Mouse (Mus musculus) heart, postnatal 36 days (tissue): Measurements from ENCODE around the gene Pim1. TPM values are rescaled to one million over a fixed set of nuclear protein-coding genes. Genes with fewer than 3 reads are reported as not detected.
A peak's percentile ranks its signal among the peaks of the same experiment; 100 is the strongest.
"Not testable (repeated sequence)": the region's sequence is repeated elsewhere in the genome, so short reads cannot be mapped to it uniquely, and the experiment has no call there.

Experiments used
- DNase-seq, 2 experiments: peaks; one replicate each; pipeline ENCODE4 v3.0.0; 2021 to 2022
- intact Hi-C: fragments of 180-260 bp; cut with DNase I; formaldehyde crosslinking; loops from one replicate; pipeline ENCODE4 v1.15.1; 2025
- total RNA-seq, 2 experiments: library from RNA; stranded (reverse); gene quantifications; 2 replicates each; pipeline ENCODE4 v1.2.3; 2021

Pim1 gene
- total RNA-seq, 2 experiments from 2014 or later: 22.3 to 36.3 TPM

DNA sequence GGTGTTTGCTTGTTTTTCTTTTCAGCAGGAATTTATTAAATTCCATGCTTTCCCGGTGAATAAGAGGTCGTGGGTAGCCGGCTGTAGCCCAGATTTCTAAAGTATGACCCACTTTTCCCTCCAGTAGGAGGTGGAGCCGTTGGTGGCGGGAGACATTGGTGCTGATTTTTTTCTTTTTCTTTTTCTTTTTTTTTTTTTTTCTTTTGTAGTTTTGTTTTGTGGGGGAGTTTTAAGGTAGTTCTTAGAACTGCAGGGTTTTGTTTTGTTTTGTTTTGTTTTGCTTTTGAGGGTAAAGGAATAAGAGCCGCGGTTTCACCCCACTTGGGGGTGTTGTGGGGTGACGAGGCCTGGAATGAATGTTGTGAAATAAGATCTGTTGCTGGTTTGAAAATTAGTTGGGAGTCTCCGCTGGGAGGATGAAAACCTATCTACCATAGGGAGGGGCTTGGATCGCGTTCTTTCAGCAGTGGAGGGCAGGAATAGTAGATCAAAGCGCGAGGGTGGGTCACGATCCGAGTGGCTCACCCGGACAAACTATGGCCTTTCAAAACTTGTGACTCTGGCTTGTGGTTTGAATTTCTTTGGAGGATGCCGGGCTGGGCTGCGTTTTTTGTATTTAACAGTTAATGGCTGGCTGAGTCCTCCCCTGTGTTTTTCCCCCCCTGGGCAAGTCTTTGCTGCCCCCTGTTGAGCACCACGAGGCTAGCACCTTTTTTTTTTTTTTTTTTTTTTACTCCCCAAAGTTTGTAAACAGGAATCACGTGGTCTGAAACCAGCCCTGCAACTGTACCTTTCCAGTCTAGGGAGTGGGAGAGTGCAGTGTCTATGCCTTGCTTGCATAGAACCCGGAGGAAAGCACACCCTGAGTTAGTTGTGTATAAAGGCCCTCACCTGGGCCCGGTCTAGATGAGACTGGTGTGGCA is 2.0 kb downstream of the Pim1 start:
- peak; percentile 69 to 85 for DNase-seq
- intact Hi-C loops: loop anchor here (1.0 to 5.0 kb wide), 4 partner anchors 22 to 225 kb away; partner anchors contain the start of gene BC004004

DNA sequence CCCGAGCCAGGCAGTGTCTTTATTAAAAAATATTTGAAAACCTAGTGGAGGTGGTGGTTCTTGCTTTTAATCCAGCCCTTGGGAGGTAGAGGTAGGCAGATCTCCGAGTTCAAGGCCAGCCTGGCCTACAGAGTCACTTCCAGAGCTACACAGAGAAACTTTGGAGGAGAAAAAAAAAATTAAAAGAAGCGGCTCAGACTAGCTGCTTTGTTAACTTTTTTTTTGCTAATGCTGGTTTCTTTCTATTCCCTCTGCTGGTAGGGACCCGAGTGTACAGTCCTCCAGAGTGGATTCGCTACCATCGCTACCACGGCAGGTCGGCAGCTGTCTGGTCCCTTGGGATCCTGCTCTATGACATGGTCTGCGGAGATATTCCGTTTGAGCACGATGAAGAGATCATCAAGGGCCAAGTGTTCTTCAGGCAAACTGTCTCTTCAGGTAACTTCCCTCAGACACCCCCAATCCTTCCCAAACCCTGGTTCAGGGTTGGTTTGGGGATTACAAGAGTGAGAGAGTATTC is 3.0 kb downstream of the Pim1 start:
- no peak for DNase-seq
- intact Hi-C loops: loop anchor here (2.0 to 5.0 kb wide), 2 partner anchors 57 to 226 kb away; partner anchors contain the start of gene BC004004

DNA sequence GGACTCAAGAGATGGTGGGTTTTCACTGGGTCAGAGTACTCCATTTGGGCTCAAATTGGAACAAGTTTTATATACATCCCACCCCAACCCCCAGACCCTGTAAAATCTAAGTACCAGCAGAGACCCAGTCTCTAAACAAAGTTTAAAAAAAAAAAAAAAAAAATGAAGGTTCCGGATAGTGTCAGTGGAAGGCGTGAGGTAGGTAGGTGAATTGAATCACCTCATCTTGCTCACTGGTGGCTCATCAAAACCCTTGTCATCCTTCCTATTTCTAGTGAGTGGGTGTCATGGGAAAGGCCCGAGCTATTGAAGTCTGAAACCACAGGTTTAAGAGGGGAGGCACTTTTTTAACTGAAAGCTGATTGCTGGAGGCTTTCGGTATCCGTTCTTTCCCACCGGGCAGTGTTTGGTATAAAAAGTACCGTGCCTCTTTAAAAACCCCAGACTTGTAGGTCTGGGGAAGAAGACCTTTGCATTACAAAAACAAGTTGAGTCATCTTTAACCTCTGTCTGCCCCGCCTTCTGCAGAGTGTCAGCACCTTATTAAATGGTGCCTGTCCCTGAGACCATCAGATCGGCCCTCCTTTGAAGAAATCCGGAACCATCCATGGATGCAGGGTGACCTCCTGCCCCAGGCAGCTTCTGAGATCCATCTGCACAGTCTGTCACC is 3.6 kb downstream of the Pim1 start:
- DNase-seq: no peak
- intact Hi-C loops: loop anchor here (5.0 kb wide), 1 partner anchor 227 kb away; the partner anchor contains the start of gene BC004004

DNA sequence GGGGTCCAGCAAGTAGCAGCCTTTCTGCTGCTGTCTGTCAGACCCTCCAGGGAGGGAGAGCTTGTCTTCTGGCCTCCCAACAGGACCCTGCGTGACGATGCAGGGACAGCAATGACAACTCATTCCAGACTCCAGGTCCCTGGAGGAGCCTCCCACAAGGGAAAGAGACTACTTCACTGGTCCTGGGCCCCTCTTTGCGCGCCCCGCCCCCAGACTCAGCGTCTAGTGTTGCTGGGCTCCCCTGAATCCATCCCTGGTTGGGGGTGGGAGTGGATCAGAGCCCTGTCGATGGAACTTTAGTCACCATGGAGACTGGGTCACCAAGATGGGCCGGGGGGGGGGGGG is 4.2 kb downstream of the Pim1 start:
- intact Hi-C loops: loop anchor here (5.0 kb wide), 1 partner anchor 227 kb away; the partner anchor contains the start of gene BC004004
- DNase-seq: no peak

DNA sequence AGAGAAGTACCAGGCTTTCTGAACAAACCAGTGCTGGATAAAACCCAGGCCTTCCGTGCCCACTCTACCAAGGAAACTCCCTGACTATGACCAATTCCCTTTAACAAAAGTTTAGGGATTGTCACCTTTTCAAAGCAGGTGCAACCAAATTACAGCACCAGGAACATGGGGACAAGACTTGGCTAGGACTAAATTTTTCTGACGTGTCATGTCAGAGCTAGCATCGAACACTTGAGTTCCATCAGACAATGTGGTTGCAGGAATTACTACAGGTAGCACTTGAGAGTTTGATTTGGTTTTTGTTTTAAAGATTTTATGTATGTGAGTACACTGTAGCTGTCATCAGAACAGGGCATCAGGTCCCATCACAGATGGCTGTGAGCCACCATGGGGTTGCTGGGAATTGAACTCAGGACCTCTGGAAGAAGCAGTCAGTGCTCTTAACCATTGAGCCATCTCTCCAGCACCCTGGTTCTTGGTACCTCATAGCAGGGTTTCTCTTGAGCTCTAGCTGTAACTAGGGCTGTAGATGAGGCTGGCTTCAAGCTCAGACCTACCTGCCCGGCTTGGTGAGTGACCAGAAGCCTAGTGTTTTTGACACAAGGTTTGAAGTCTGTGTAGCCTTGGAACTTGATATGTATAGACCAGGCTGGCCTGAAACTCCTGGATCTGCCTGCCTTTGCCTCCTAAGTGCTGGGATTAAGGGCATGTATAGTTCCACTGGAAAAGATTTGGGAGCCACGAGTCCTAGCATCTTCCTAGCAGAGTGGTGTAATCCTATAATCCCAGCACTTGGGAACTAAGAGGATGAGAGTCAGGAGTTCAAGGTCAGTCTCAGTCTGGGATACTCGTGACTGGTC is 5.9 kb downstream of the Pim1 start:
- intact Hi-C loops: no loop called here
- DNase-seq: no peak

DNA sequence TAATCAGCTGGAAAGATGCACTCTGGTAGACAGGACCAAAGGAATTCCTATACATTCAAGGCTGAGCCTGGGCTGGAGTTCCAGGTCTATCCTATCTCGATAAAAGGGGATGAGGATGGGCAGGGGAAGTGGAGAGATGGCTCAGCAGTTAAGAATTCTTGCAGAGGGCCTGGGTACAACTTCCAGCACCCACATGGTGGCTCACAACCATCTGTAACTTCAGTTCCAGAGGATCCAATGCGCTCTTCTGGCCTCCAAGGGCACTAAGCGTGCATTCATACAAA is 6.5 kb downstream of the Pim1 start:
- no peak for DNase-seq
- intact Hi-C loops: no loop called here

DNA sequence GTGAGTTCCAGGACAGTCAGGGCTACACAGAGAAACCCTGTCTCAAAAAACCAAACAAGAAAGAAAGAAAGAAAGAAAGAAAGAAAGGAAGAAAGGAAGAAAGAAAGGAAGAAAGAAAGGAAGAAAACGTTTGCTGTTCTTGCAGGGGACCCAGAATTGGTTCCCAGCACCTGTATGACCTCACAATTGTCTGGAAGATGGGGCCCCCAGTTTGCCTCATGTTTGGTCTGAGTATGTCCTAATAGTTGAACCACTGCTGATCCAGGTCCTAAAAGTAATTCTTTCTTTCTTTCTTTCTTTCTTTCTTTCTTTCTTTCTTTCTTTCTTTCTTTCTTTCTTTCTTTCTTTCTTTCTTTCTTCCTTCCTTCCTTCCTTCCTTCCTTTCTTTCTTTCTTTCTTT is 6.9 kb downstream of the Pim1 start:
- DNase-seq, intact Hi-C loops: not testable (repeated sequence)

DNA sequence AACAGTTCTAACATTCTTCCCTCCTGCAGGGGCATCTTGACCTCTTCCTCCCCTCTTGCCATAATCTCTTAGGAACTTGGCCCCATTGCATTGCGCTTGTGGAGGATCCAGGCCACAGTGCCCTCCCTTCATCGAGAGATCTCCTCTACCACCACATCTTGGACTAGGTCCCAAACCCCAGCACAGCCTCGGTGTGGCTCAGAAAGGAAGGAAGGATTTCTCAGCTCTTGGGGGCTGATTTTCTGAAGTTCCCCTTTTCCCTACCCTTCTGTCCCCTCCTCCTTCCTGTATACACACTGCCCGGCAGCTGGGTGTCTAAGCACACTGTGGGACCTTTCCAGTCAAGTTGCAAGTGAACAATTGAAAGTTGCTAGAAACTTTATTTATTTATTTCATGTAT is 7.5 kb downstream of the Pim1 start:
- intact Hi-C loops: no loop called here
- DNase-seq: no peak

DNA sequence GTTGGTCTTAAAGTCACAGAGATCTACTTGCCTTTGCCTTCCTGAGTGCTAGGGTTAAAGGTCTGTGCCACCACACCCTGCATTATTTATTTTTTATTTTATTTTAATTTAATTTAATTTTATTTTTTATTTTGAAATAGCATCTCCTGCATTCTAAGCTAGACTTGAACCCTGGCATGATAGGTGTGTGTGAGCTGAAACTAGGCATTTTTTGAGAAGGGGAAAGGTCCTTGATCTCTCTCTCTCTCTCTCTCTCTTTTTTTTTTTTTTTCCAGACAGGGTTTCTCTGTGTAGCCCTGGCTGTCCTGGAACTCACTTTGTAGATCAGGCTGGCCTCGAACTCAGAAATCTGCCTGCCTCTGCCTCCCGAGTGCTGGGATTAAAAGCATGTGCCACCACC is 8.4 kb downstream of the Pim1 start:
- DNase-seq, intact Hi-C loops: not testable (repeated sequence)

DNA sequence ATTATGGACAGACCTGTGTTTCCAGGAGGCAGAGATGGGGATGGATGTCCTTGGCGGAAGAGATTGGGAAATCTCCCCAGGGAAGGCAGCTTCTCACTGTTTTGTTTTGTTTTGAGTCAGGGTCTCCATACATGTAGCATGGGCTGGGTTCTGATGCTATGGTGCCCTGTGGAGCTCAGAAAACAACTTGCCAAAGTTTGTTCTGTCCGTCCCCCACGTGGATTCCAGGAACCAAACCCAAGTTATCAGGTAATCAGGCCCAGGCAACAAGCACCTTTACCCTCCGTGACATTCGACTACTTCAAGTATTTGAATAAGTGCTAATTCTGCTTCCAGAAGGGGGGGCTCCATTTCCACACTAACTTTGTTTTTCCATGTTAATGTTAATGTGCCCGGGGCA is 9.0 kb downstream of the Pim1 start:
- intact Hi-C loops: no loop called here

DNA sequence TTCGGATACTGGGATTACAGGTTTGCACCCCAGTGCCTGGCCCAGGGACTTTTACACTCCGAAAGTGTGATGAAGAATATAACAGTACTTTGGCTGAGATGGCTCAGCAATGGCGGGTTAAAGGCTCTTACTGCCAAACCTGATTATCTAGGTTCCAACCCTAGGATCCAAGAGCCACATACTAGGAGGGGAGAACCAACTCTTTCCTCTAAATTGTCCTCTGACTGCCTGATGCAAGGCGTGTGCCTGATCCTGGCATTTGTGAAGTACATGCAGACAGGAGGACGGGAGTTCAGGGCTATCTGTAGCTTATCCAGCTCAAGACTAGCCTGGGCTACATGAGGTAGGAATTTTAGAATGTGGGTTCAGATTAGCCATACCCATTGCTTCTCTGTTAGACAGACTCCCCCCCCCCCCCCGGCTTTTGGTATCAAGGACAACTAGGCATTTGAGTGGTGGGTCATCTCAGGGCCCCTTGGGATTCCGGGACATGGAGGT is 9.7 kb downstream of the Pim1 start:
- no peak for DNase-seq
- intact Hi-C loops: no loop called here

More for the DNA sequence above, 9.0 kb downstream of the Pim1 start:
- DNase-seq: no peak

DNA sequence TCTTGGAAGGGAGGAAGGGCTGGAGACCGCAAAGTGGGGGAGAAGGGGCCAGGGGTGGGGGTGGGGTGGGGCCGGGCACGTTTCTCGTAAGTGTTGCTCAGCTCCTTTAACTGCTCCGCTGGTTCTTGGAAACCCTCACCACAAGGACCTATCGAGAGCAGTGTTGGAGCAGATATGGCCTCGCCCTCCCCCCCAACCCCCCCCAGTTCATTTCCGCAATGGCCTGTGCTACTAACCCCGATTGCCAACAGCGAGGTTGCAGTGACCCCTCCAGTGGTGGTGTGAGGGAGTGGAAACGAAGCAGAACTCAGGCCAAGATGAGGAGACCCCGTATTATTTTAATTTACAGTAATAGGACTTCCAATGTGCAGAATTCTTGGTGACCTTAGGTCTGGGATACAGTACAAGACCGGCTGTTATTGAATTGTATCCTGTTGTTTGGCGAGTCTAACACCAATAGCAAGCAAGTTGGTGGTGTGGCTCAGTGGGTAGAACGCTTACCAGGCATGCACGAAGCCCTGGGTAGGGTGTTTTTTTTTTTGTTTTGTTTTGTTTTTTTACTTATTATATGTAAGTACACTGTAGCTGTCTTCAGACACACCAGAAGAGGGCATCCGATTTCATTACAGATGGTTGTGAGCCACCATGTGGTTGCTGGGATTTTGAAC is 10.4 kb downstream of the Pim1 start:
- DNase-seq: no peak
- intact Hi-C loops: no loop called here

DNA sequence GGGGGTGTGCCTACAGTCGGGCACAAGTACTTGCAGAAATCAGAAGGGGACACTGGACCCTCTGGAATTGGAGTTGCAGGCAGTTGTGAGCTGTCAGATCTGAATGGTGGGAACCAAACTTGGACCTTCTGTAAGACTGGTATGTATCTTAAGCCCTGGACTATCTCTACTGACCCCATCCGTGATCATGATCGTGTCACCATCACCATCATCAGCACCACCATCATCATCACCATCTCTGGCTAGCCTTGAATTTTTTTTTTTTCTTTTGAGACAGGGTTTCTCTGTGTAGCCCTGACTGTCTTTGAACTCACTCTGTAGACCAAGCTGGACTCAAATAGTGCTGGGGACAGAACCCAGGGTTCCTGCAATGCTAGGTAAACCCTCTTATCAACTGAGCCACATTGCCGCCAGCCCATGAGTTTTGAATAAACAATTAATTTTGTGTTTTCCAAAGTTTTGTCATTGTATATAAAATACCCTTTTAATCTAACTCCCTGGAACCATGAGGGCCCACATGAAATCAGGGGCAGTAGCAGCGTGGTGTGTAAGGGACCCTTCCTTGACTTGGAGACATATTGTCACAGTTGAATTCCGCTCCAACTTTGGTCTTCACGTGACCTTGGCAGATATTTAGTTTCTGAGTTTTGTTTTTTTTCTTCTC is 11.6 kb downstream of the Pim1 start:
- intact Hi-C loops: no loop called here
- DNase-seq: no peak

DNA sequence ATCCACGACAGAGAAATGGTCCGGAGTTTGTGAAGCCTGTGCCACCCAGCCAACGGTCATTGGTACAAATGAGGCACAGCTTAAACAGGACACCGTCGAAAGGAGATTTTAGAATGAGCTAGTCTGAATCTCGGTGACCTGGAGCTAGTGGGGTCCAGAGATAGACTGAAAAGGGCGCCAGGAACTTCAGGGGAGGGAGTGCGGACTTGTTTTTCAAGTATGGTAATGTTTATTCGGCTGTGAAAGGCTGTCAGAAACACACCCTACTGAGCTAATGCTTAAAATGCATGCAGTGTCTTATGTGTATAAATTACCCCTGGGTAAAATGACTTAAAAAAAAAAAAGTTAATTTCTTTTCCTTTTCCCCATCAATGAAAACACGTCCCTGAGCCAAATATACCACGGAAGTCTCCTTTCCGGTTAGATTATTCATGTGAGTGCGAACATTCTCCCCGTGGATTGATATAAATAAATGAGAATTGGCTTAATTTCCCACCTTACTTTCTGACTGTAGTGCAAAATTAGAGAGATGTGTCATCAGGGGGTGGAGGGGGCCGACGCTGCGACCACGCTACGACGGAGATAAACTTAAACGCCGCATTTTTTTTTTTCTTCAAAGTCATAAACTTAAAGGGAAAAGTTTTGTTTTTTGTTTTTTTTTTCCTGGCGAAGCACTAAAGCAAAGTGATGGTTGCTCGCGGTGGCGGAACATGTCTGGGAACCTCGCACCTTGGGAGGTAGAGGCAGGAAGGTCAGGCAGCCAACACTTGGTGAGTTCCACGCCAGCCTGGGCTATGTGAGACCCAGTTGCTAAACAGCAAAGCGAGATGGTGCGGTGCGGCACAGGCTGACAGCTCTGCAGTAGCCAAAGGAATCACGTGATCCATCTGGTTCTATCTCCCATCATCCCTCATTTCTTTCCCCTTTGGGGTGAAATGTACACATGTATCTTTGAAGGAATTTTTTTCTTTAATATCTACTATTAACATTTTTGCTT is 12.4 kb downstream of the Pim1 start:
- intact Hi-C loops: no loop called here
- DNase-seq: no peak

DNA sequence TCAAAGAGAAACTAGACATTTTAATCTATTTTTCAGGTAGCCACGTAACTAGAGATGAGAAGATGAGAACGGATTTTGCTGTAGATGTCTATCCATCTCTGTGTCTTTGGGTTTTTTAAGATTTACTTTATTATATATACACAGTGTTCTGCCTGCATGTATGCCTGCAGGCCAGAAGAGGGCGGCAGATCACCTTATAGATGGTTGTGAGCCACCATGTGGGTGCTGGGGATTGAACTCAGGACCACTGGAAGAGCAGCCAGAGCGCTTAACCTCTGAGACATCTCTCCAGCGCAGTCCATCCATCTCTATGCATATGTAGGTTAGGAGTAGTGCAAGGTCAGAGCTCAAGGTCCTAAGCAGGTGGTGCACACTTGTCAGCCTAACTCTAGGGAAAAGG is 13.1 kb downstream of the Pim1 start:
- intact Hi-C loops: no loop called here

DNA sequence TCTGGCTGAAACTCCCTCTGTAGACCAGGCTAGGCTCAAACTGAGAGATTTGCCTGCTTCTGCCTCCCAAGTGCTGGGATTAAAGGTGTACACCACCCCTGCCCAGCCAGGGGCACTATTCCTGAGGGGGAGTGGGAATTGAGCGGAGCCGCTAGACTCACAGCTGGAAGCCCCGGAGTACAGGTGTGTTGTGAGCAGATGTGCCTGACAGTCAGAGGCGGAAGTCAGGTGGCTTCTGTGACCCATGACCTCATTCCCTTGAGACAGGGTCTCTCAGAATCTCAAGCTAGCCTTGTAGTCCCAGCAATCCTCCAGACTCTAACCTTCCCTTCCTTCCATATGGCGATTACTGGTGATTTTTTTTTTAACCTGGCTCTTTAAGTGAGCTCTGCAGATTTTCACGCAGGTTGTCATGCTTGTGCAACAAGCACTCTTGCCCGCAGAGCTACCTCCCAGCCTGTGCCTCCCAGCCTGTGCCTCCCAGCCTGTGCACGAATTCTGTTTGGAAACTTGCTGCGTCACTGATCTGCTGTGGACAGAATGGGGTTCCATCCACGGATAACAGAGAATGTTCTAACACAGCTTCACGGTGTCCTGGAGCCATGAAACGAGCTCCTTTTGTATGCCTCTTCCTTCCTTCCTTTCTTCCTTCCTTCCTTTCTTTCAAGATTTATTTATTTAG is 18.5 kb downstream of the Pim1 start:
- intact Hi-C loops: no loop called here
- no peak for DNase-seq

More for the DNA sequence above, 13.1 kb downstream of the Pim1 start:
- no peak for DNase-seq

DNA sequence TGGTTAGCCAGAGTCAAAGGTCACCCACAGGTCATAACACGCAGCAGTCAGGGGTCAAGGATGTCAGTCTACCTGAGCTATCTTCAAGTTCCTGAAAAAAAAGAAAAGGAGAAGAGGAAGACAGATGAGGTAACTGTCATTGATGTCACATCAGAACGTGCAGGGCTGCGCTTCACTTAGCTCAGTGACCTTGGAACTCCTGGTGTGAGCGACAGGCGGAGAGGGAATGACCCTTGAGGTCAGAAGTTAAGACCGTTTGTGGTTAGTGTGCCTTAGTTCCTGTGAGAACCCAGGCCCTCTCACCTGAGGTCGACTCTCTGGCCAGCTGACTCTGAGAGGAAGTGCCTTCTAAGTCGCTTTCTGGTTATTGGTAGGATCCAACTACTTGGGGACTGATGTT is 20.1 kb downstream of the Pim1 start:
- no peak for DNase-seq

More for the DNA sequence above, 20.1 kb downstream of the Pim1 start:
- intact Hi-C loops: loop anchor here (5.0 kb wide), 2 partner anchors 243 to 333 kb away; partner anchors contain the start of gene BC004004
